Mouse (Mus musculus) stomach, embryonic 15.5 days (tissue): ENCODE data around the gene Wdr61. TPM values are rescaled to one million over a fixed set of nuclear protein-coding genes. Genes with fewer than 3 reads are reported as not detected.
"Not testable (repeated sequence)": the region's sequence is repeated elsewhere in the genome, so short reads cannot be mapped to it uniquely, and the experiment has no call there.

Experiments used
- ATAC-seq: fragments of 200-750 bp; cut with Nextera tagmentation; 2 replicates; pipeline ENCODE4 v1.8.0; 2017; ENCODE audit warnings: low read depth, moderate number of reproducible peaks, moderate TSS enrichment; ENCODE audit not compliant: insufficient read depth, low FRiP score
- H3K27ac ChIP-seq: fragments of 300-500 bp; sonication (generic); 2 replicates; pipeline ENCODE4 v1.5.1; 2015; ENCODE audit warnings: mild to moderate bottlenecking, inconsistent platforms
- H3K27me3 ChIP-seq: fragments of 300-500 bp; sonication (generic); replicated peaks from 2 replicates; pipeline ENCODE4 v1.6.1; 2015; ENCODE audit warnings: inconsistent platforms
- H3K36me3 ChIP-seq: fragments of 300-500 bp; sonication (generic); 2 replicates; pipeline ENCODE4 v1.6.1; 2015; ENCODE audit warnings: inconsistent platforms
- H3K4me1 ChIP-seq: fragments of 300-500 bp; sonication (generic); 2 replicates; pipeline ENCODE4 v1.6.1; 2015; ENCODE audit warnings: inconsistent platforms
- H3K4me2 ChIP-seq: fragments of 300-500 bp; sonication (generic); 2 replicates; pipeline ENCODE4 v1.6.1; 2015; ENCODE audit warnings: mild to moderate bottlenecking, inconsistent platforms
- H3K4me3 ChIP-seq: fragments of 300-500 bp; sonication (generic); replicated peaks from 2 replicates; pipeline ENCODE4 v1.5.1; 2015; ENCODE audit warnings: inconsistent platforms
- H3K9ac ChIP-seq: fragments of 300-500 bp; sonication (generic); 2 replicates; pipeline ENCODE4 v1.6.1; 2015; ENCODE audit warnings: inconsistent platforms
- H3K9me3 ChIP-seq: fragments of 300-500 bp; sonication (generic); 2 replicates; pipeline ENCODE4 v1.6.1; 2016; ENCODE audit warnings: inconsistent platforms
- WGBS: fragments of 180-500 bp; shearing (Covaris S2); methylation state at CpG from one replicate; pipeline ENCODE4 v1.1.7; 2015; 5-methylcytosine and 5-hydroxymethylcytosine counted together
- polyA plus RNA-seq: library from polyadenylated mRNA; unstranded; fragments of >200 nt; fragmentation: Nextera tagmentation; extraction: Ambion mirVana; gene quantifications from 2 replicates; pipeline ENCODE4 v1.2.1, GENCODE M21; 2015

Gene Wdr61
- polyA plus RNA-seq, 1 experiment from 2014 or later = 147 TPM

GRCm38 (mm10) chr9:54698318-54699086 lies 35.8 kb downstream of the Wdr61 start, which contains the start of gene Dnaja4:
Gene Dnaja4, plus strand, starts transcription at chr9:54698873.
- H3K9ac ChIP-seq = peak within 1 kb of the TSS; percentile 67
- peaks cover 13% of the 10 kb centered on the region; the same call in 1 of the 2 replicates for H3K4me1 ChIP-seq
- peak within 1 kb of the TSS; percentile 93 for H3K4me2 ChIP-seq
- H3K36me3 ChIP-seq = no peaks in the 10 kb centered on the region
- no peak within 1 kb of the TSS for H3K27ac ChIP-seq
- peak; percentile 85 for ATAC-seq
- no peaks in the 10 kb centered on the region; the same call in 1 of the 2 replicates for H3K27me3 ChIP-seq
- 57% methylated on average over 17 of the region's 17 CpGs for WGBS
- H3K4me3 ChIP-seq = peak within 1 kb of the TSS; percentile 71
- no peaks in the 10 kb centered on the region for H3K9me3 ChIP-seq

GRCm38 (mm10) chr9:54691241-54691805 lies 43.0 kb downstream of the Wdr61 start:
- H3K4me1 ChIP-seq, H3K27ac ChIP-seq, H3K9me3 ChIP-seq, H3K36me3 ChIP-seq, H3K9ac ChIP-seq, H3K27me3 ChIP-seq: not testable (repeated sequence)
- ATAC-seq = 0 out of 2 replicates have a peak, but pooled peaks have one; percentile 56
- 4% methylated on average over 31 of the region's 31 CpGs for WGBS
- H3K4me2 ChIP-seq = peak overlapping the region; percentile 65
- peak overlapping the region; percentile 28 for H3K4me3 ChIP-seq

GRCm38 (mm10) chr9:54690697-54691096 lies 43.6 kb downstream of the Wdr61 start:
- not testable (repeated sequence) for H3K4me1 ChIP-seq, H3K36me3 ChIP-seq, H3K4me2 ChIP-seq, H3K9ac ChIP-seq, H3K27me3 ChIP-seq, ATAC-seq, H3K4me3 ChIP-seq, H3K9me3 ChIP-seq, H3K27ac ChIP-seq
- 74% methylated on average over 2 of the region's 2 CpGs for WGBS

GRCm38 (mm10) chr9:54689446-54689845 lies 44.9 kb downstream of the Wdr61 start:
- WGBS = 74% methylated on average over 8 of the region's 8 CpGs
- Histone ChIP-seq H3K4me3 (no peak overlapping the region), H3K36me3 (no peaks in the 10 kb centered on the region), H3K9ac (no peak overlapping the region), H3K4me2 (no peak overlapping the region), H3K27ac (no peak overlapping the region), H3K4me1 (no peaks in the 10 kb centered on the region), H3K27me3 (no peaks in the 10 kb centered on the region; the same call in 1 of the 2 replicates), H3K9me3 (no peaks in the 10 kb centered on the region)
- no peak for ATAC-seq

GRCm38 (mm10) chr9:54687246-54688236 lies 46.8 kb downstream of the Wdr61 start:
- H3K4me1 ChIP-seq = no peaks in the 10 kb centered on the region
- no peak overlapping the region for H3K4me2 ChIP-seq
- no peak overlapping the region for H3K27ac ChIP-seq
- H3K9ac ChIP-seq = no peak overlapping the region
- WGBS = 59% methylated on average over 14 of the region's 14 CpGs
- no peaks in the 10 kb centered on the region for H3K36me3 ChIP-seq
- no peaks in the 10 kb centered on the region for H3K27me3 ChIP-seq
- ATAC-seq = no peak
- no peak overlapping the region for H3K4me3 ChIP-seq
- H3K9me3 ChIP-seq = no peaks in the 10 kb centered on the region

- Histone ChIP-seq H3K4me3 (no peak overlapping the region), H3K4me1 (no peaks in the 10 kb centered on the region), H3K4me2 (no peak overlapping the region), H3K27me3 (no peaks in the 10 kb centered on the region), H3K27ac (no peak overlapping the region), H3K36me3 (no peaks in the 10 kb centered on the region), H3K9ac (no peak overlapping the region), H3K9me3 (no peaks in the 10 kb centered on the region)
- no peak for ATAC-seq
- 66% methylated on average over 7 of the region's 7 CpGs for WGBS
Observed at GRCm38 (mm10) chr9:54683814-54684605, 50.3 kb downstream of the Wdr61 start.

- H3K36me3 ChIP-seq = no peaks in the 10 kb centered on the region
- H3K4me2 ChIP-seq = no peak overlapping the region
- H3K9me3 ChIP-seq = no peaks in the 10 kb centered on the region
- no peaks in the 10 kb centered on the region for H3K4me1 ChIP-seq
- 69% methylated on average over 4 of the region's 4 CpGs for WGBS
- no peak overlapping the region for H3K9ac ChIP-seq
- no peak for ATAC-seq
- H3K4me3 ChIP-seq = no peak overlapping the region
- H3K27me3 ChIP-seq = no peaks in the 10 kb centered on the region
- no peak overlapping the region for H3K27ac ChIP-seq
Observed at GRCm38 (mm10) chr9:54682846-54683245, 51.5 kb downstream of the Wdr61 start.

GRCm38 (mm10) chr9:54676531-54676986 lies 57.8 kb downstream of the Wdr61 start:
- WGBS = under 1% methylated on average over 14 of the region's 14 CpGs

GRCm38 (mm10) chr9:54673887-54674286 lies 60.4 kb downstream of the Wdr61 start:
- no peak overlapping the region for H3K4me3 ChIP-seq
- no peak for ATAC-seq
- H3K9me3 ChIP-seq = no peaks in the 10 kb centered on the region
- no peaks in the 10 kb centered on the region for H3K36me3 ChIP-seq
- no peak overlapping the region for H3K4me2 ChIP-seq
- H3K4me1 ChIP-seq = no peaks in the 10 kb centered on the region
- no peak overlapping the region for H3K27ac ChIP-seq
- H3K9ac ChIP-seq = no peak overlapping the region
- no peaks in the 10 kb centered on the region for H3K27me3 ChIP-seq
- WGBS = 84% methylated on average over 13 of the region's 13 CpGs

More at GRCm38 (mm10) chr9:54676531-54676986, 57.8 kb downstream of the Wdr61 start:
- H3K4me1 ChIP-seq = no peaks in the 10 kb centered on the region
- no peak overlapping the region for H3K27ac ChIP-seq
- H3K27me3 ChIP-seq = no peaks in the 10 kb centered on the region
- peak overlapping the region; percentile 36 for H3K4me3 ChIP-seq
- no peak overlapping the region for H3K9ac ChIP-seq
- peak overlapping the region; percentile 74 for H3K4me2 ChIP-seq
- no peaks in the 10 kb centered on the region for H3K9me3 ChIP-seq
- peak; percentile 77 for ATAC-seq
- no peaks in the 10 kb centered on the region for H3K36me3 ChIP-seq

- Histone ChIP-seq H3K27ac (no peak overlapping the region), H3K36me3 (no peaks in the 10 kb centered on the region), H3K9ac (no peak overlapping the region), H3K4me1 (no peaks in the 10 kb centered on the region), H3K9me3 (no peaks in the 10 kb centered on the region), H3K4me2 (no peak overlapping the region), H3K4me3 (no peak overlapping the region), H3K27me3 (no peaks in the 10 kb centered on the region)
- no peak for ATAC-seq
- 79% methylated on average over 3 of the region's 3 CpGs for WGBS
Observed at GRCm38 (mm10) chr9:54671962-54672361, 62.4 kb downstream of the Wdr61 start.

- no peaks in the 10 kb centered on the region for H3K27me3 ChIP-seq
- no peak overlapping the region for H3K4me3 ChIP-seq
- WGBS = 72% methylated on average over 4 of the region's 4 CpGs
Observed at GRCm38 (mm10) chr9:54668455-54668854, 65.9 kb downstream of the Wdr61 start.

More at GRCm38 (mm10) chr9:54668455-54668854, 65.9 kb downstream of the Wdr61 start:
- no peaks in the 10 kb centered on the region for H3K36me3 ChIP-seq
- no peak overlapping the region for H3K9ac ChIP-seq
- no peaks in the 10 kb centered on the region for H3K9me3 ChIP-seq
- no peaks in the 10 kb centered on the region for H3K4me1 ChIP-seq
- no peak overlapping the region for H3K4me2 ChIP-seq
- H3K27ac ChIP-seq = no peak overlapping the region
- ATAC-seq = no peak
